Mouse (Mus musculus): ENCODE data around the gene Scamp3. TPM values are rescaled to one million over a fixed set of nuclear protein-coding genes. Genes with fewer than 3 reads are reported as not detected.
"Not testable (repeated sequence)": the region's sequence is repeated elsewhere in the genome, so short reads cannot be mapped to it uniquely, and the experiment has no call there.

The Scamp3 gene
- polyA plus RNA-seq, 1 experiment from 2014 or later: 119 TPM

- Histone ChIP-seq H3K9me3 (replicated peaks) (no peaks in the 10 kb centered on the region), H3K4me1 (peaks cover 16% of the 10 kb centered on the region), H3K36me3 (peaks cover 75% of the 10 kb centered on the region), H3K27ac (no peak overlapping the region), H3K4me3 (no peak overlapping the region), H3K27me3 (ENCODE audit: low read depth, poor library complexity, severe bottlenecking) (no peaks in the 10 kb centered on the region)
- 94% methylated on average over 7 of the region's 7 CpGs for WGBS
- no peak for DNase-seq (ENCODE audit: low spot score)
Measured at GRCm38 (mm10) chr3:89209731-89210130, 32.5 kb downstream of the Scamp3 start.

- Histone ChIP-seq H3K4me1 (peaks cover 20% of the 10 kb centered on the region), H3K27me3 (ENCODE audit: low read depth, poor library complexity, severe bottlenecking) (no peaks in the 10 kb centered on the region), H3K9me3 (replicated peaks) (no peaks in the 10 kb centered on the region), H3K27ac (no peak overlapping the region), H3K36me3 (peaks cover 72% of the 10 kb centered on the region), H3K4me3 (no peak overlapping the region)
- DNase-seq (ENCODE audit: low spot score): no peak
- 93% methylated on average over 13 of the region's 13 CpGs for WGBS
Measured at GRCm38 (mm10) chr3:89210162-89210561, 32.9 kb downstream of the Scamp3 start.

- WGBS: 83% methylated on average over 7 of the region's 7 CpGs
- H3K4me1 ChIP-seq: peaks cover 26% of the 10 kb centered on the region
- H3K27me3 ChIP-seq (ENCODE audit: low read depth, poor library complexity, severe bottlenecking): no peaks in the 10 kb centered on the region
- H3K9me3 ChIP-seq (replicated peaks): no peaks in the 10 kb centered on the region
- peaks cover 66% of the 10 kb centered on the region for H3K36me3 ChIP-seq
- DNase-seq (ENCODE audit: low spot score): no peak
- no peak overlapping the region for H3K4me3 ChIP-seq
- no peak overlapping the region for H3K27ac ChIP-seq
Measured at GRCm38 (mm10) chr3:89210731-89211130, 33.5 kb downstream of the Scamp3 start.

- Histone ChIP-seq H3K27me3 (ENCODE audit: low read depth, poor library complexity, severe bottlenecking) (no peaks in the 10 kb centered on the region), H3K4me3 (peak overlapping the region; percentile 78), H3K9me3 (replicated peaks) (no peaks in the 10 kb centered on the region), H3K36me3 (peaks cover 36% of the 10 kb centered on the region), H3K27ac (peak overlapping the region; percentile 96), H3K4me1 (peaks cover 34% of the 10 kb centered on the region)
- under 1% methylated on average over 69 of the region's 69 CpGs for WGBS
- DNase-seq (ENCODE audit: low spot score): peak; percentile 94
Measured at GRCm38 (mm10) chr3:89213803-89214530, 36.7 kb downstream of the Scamp3 start.

DNA sequence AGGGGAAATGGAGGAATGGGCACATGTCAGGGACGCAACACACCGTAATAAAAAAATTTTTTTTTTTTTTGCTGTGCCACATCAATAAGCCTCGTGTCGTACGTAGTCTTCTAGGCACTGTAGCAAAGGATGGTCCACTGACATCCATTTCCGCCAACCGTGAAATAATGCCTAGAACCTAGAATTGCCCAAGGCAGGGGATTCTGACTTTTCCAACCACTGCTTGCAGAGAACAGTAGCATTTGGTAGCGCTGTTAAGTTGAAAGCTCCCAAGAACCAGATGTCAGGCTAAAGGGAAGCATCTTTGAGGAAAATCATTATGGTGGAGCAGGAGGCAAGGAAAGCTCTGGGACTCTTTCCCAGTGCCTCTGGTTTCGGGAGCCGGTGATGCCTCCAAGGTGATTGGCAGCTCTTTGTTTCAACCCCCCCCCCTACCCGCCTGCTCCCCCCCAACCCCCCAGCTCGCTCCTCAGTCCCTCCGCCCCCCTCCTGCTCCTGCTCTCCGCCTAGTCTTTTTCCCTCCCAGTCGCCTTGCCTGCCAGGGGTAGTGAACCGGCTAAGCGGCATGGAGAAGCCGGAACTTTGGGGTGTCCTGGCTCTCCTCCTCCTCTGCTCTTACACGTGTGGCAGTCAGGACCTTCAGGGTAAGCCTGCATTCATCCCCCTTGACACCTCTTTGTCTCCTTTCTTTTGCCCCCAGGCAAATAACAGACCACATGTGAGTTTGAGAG, 37.6 kb downstream of the Scamp3 start, which contains the start of gene Thbs3:
Thbs3 (plus strand) TSS at position 500 of the 731 bp plus-strand sequence.
- peak within 1 kb of the TSS; percentile 96 for H3K27ac ChIP-seq
- H3K4me3 ChIP-seq: peak within 1 kb of the TSS; percentile 78
- no peaks in the 10 kb centered on the region for H3K9me3 ChIP-seq (replicated peaks)
- peaks cover 41% of the 10 kb centered on the region for H3K4me1 ChIP-seq
- DNase-seq (ENCODE audit: low spot score): peak; percentile 64
- under 1% methylated on average over 19 of the region's 19 CpGs for WGBS
- H3K27me3 ChIP-seq (ENCODE audit: low read depth, poor library complexity, severe bottlenecking): no peaks in the 10 kb centered on the region
- H3K36me3 ChIP-seq: peaks cover 27% of the 10 kb centered on the region

- WGBS: 0% methylated on average over 6 of the region's 6 CpGs
Measured at GRCm38 (mm10) chr3:89215853-89216252, 38.6 kb downstream of the Scamp3 start.

GRCm38 (mm10) chr3:89216407-89216806, 39.1 kb downstream of the Scamp3 start:
- not testable (repeated sequence) for H3K27ac ChIP-seq; H3K4me3 ChIP-seq; H3K9me3 ChIP-seq (replicated peaks); H3K27me3 ChIP-seq (ENCODE audit: low read depth, poor library complexity, severe bottlenecking); DNase-seq (ENCODE audit: low spot score)
- WGBS: 79% methylated on average over 7 of the region's 7 CpGs
- peaks cover 19% of the 10 kb centered on the region for H3K36me3 ChIP-seq
- H3K4me1 ChIP-seq: peaks cover 49% of the 10 kb centered on the region

More at GRCm38 (mm10) chr3:89215853-89216252, 38.6 kb downstream of the Scamp3 start:
- no peaks in the 10 kb centered on the region for H3K9me3 ChIP-seq (replicated peaks)
- peak; percentile 87 for DNase-seq (ENCODE audit: low spot score)
- H3K36me3 ChIP-seq: peaks cover 17% of the 10 kb centered on the region
- peak overlapping the region; percentile 96 for H3K27ac ChIP-seq
- H3K27me3 ChIP-seq (ENCODE audit: low read depth, poor library complexity, severe bottlenecking): no peaks in the 10 kb centered on the region
- H3K4me3 ChIP-seq: peak overlapping the region; percentile 78
- peaks cover 44% of the 10 kb centered on the region for H3K4me1 ChIP-seq

GRCm38 (mm10) chr3:89218271-89218670, 41.0 kb downstream of the Scamp3 start:
- Histone ChIP-seq H3K4me3 (no peak overlapping the region), H3K9me3 (replicated peaks) (no peaks in the 10 kb centered on the region), H3K4me1 (peaks cover 40% of the 10 kb centered on the region), H3K27me3 (ENCODE audit: low read depth, poor library complexity, severe bottlenecking) (no peaks in the 10 kb centered on the region), H3K36me3 (peaks cover 21% of the 10 kb centered on the region), H3K27ac (no peak overlapping the region)
- 92% methylated on average over 1 of the region's 1 CpGs for WGBS
- DNase-seq (ENCODE audit: low spot score): no peak

DNA sequence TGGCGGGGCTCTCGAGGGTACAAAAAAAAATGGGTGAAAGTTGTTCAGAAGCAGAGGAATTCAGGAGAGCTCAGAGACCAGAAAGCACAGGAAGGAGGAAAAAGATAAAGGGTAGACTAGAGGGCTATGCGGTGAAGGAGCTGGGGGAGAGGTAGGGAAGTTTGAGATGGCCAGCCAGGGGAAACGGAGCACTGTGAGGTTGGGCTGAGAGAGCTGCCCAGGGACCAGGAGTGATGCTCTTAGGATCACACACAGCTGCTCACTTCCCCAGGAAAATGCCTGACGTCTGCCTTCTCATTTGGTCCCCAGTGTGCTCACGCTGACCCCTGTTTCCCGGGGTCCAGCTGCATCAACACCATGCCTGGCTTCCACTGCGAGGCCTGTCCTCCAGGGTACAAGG, 42.3 kb downstream of the Scamp3 start:
- H3K27ac ChIP-seq: no peak overlapping the region
- H3K27me3 ChIP-seq (ENCODE audit: low read depth, poor library complexity, severe bottlenecking): peaks cover 1% of the 10 kb centered on the region; the same call in 1 of the 2 replicates
- 42% methylated on average over 8 of the region's 8 CpGs for WGBS
- H3K9me3 ChIP-seq (replicated peaks): no peaks in the 10 kb centered on the region
- H3K4me1 ChIP-seq: peaks cover 35% of the 10 kb centered on the region
- no peak overlapping the region for H3K4me3 ChIP-seq
- peaks cover 34% of the 10 kb centered on the region for H3K36me3 ChIP-seq
- DNase-seq (ENCODE audit: low spot score): no peak

- 49% methylated on average over 5 of the region's 5 CpGs for WGBS
- peaks cover 43% of the 10 kb centered on the region for H3K36me3 ChIP-seq
Measured at GRCm38 (mm10) chr3:89221167-89221566, 43.9 kb downstream of the Scamp3 start.

GRCm38 (mm10) chr3:89224796-89225195, 47.5 kb downstream of the Scamp3 start:
- WGBS: 81% methylated on average over 11 of the region's 11 CpGs
- H3K27ac ChIP-seq: no peak overlapping the region
- peaks cover 52% of the 10 kb centered on the region for H3K4me1 ChIP-seq
- DNase-seq (ENCODE audit: low spot score): no peak
- no peak overlapping the region for H3K4me3 ChIP-seq
- H3K9me3 ChIP-seq (replicated peaks): no peaks in the 10 kb centered on the region
- H3K36me3 ChIP-seq: peaks cover 40% of the 10 kb centered on the region
- peaks cover 39% of the 10 kb centered on the region for H3K27me3 ChIP-seq (ENCODE audit: low read depth, poor library complexity, severe bottlenecking)

More at GRCm38 (mm10) chr3:89221167-89221566, 43.9 kb downstream of the Scamp3 start:
- Histone ChIP-seq H3K27me3 (ENCODE audit: low read depth, poor library complexity, severe bottlenecking) (peaks cover 17% of the 10 kb centered on the region), H3K4me3 (no peak overlapping the region), H3K27ac (no peak overlapping the region), H3K4me1 (peaks cover 34% of the 10 kb centered on the region), H3K9me3 (replicated peaks) (no peaks in the 10 kb centered on the region)
- no peak for DNase-seq (ENCODE audit: low spot score)

DNA sequence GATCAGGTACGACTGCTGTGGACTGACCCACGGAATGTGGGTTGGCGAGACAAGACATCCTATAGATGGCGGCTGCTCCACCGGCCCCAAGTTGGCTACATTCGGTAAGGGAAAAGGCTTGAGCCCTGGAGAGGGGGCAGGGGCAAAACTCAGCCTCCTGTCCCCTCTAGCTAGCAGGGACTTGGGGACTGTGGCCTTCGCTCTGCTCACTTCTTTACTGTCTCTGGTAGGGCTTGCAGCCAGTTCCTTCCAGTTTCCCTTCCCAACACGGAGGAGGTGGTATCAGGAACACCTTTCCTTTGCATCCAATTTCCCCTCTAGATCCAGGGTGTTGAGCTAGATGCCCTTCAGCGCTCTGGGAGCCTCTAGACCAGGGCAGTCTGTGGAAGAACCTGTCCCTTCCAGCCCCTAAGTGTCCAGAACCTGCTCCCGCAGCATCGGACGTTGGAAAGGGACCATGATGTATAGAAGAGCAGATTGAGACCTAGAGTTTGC, 48.1 kb downstream of the Scamp3 start:
- Histone ChIP-seq H3K27me3 (ENCODE audit: low read depth, poor library complexity, severe bottlenecking) (peaks cover 45% of the 10 kb centered on the region), H3K36me3 (peaks cover 40% of the 10 kb centered on the region), H3K27ac (peak overlapping the region; percentile 87; the same call in 1 of the 2 replicates), H3K9me3 (replicated peaks) (no peaks in the 10 kb centered on the region), H3K4me1 (peaks cover 50% of the 10 kb centered on the region), H3K4me3 (peak overlapping the region; percentile 66)
- no peak for DNase-seq (ENCODE audit: low spot score)
- 54% methylated on average over 12 of the region's 12 CpGs for WGBS

GRCm38 (mm10) chr3:89225918-89226317, 48.6 kb downstream of the Scamp3 start:
- H3K9me3 ChIP-seq (replicated peaks): no peaks in the 10 kb centered on the region
- H3K36me3 ChIP-seq: peaks cover 40% of the 10 kb centered on the region
- WGBS: 36% methylated on average over 4 of the region's 4 CpGs
- DNase-seq (ENCODE audit: low spot score): no peak
- H3K4me1 ChIP-seq: peaks cover 48% of the 10 kb centered on the region
- peak overlapping the region; percentile 66 for H3K4me3 ChIP-seq
- H3K27me3 ChIP-seq (ENCODE audit: low read depth, poor library complexity, severe bottlenecking): peaks cover 50% of the 10 kb centered on the region
- peak overlapping the region; percentile 87 for H3K27ac ChIP-seq

All from limb, embryonic 10.5 days (tissue).